Mouse (Mus musculus) T-cell, adult 2 months (primary cell): ENCODE results near the gene Dyrk1b.
A peak's percentile ranks its signal among the peaks of the same experiment; 100 is the strongest.
"Not testable (repeated sequence)": the region's sequence is repeated elsewhere in the genome, so short reads cannot be mapped to it uniquely, and the experiment has no call there.

Experiments used
- DNase-seq: peaks from one replicate; pipeline ENCODE4 v3.0.0; 2022; ENCODE audit warnings: low spot score

Dyrk1b gene

GRCm38 (mm10) chr7:28195414-28196098 is 16.3 kb downstream of the Dyrk1b start:
- DNase-seq: no peak

- DNase-seq: no peak
Observed at GRCm38 (mm10) chr7:28196528-28196927, 17.3 kb downstream of the Dyrk1b start.

- no peak for DNase-seq
Observed at GRCm38 (mm10) chr7:28199054-28199453, 19.8 kb downstream of the Dyrk1b start.

- no peak for DNase-seq
Observed at GRCm38 (mm10) chr7:28203207-28204108, 24.2 kb downstream of the Dyrk1b start.

GRCm38 (mm10) chr7:28206044-28206600 is 26.9 kb downstream of the Dyrk1b start:
- peak; percentile 17 for DNase-seq

GRCm38 (mm10) chr7:28208396-28208987 is 29.2 kb downstream of the Dyrk1b start:
- DNase-seq: no peak

GRCm38 (mm10) chr7:28208988-28209508 is 29.8 kb downstream of the Dyrk1b start:
- peak; percentile 76 for DNase-seq

GRCm38 (mm10) chr7:28210731-28211130 is 31.5 kb downstream of the Dyrk1b start:
- DNase-seq: no peak

- peak; percentile 51 for DNase-seq
Observed at GRCm38 (mm10) chr7:28214142-28214541, 34.9 kb downstream of the Dyrk1b start.

GRCm38 (mm10) chr7:28215950-28216349 is 36.7 kb downstream of the Dyrk1b start:
- DNase-seq: not testable (repeated sequence)

GRCm38 (mm10) chr7:28217811-28218210 is 38.5 kb downstream of the Dyrk1b start:
- DNase-seq: not testable (repeated sequence)

GRCm38 (mm10) chr7:28218951-28219740 is 39.9 kb downstream of the Dyrk1b start:
- not testable (repeated sequence) for DNase-seq

- not testable (repeated sequence) for DNase-seq
Observed at GRCm38 (mm10) chr7:28226836-28227235, 47.6 kb downstream of the Dyrk1b start.

GRCm38 (mm10) chr7:28227421-28227820 is 48.2 kb downstream of the Dyrk1b start:
- not testable (repeated sequence) for DNase-seq
